Mouse (Mus musculus) stomach, adult 2 months (tissue): ENCODE data around the gene Vmn1r123. TPM values are rescaled to one million over a fixed set of nuclear protein-coding genes. Genes with fewer than 3 reads are reported as not detected.

Experiments
- polyA plus RNA-seq: library from polyadenylated mRNA; depleted of rRNA; stranded (reverse); fragments of >200 nt; gene quantifications from 2 replicates; pipeline ENCODE4 v1.2.3, GENCODE M21; 2012; rRNA removed

The Vmn1r123 gene
- not detected in 2 replicates for polyA plus RNA-seq

DNA sequence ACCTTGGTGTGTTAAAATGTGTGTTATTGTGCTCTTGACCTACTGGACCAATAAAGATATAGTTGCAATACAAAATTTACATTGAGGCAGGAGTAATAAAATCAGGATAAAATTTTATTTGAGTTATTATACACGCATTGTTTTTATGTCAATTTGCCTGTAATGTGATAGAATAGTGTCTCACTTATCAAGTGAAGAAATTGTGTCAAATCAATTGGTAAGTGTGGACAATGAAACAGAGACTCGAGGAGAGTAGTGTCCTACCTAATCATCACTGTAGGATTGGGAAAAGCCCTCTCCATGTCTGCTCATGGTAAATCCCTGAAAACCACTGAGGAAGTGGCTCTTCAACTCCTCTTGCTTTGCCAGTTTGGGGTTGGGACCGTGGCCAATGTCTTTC, at the start of gene Vmn1r123:
TSS of gene Vmn1r123 (plus strand) at position 301 of the 400 bp plus-strand sequence.

DNA sequence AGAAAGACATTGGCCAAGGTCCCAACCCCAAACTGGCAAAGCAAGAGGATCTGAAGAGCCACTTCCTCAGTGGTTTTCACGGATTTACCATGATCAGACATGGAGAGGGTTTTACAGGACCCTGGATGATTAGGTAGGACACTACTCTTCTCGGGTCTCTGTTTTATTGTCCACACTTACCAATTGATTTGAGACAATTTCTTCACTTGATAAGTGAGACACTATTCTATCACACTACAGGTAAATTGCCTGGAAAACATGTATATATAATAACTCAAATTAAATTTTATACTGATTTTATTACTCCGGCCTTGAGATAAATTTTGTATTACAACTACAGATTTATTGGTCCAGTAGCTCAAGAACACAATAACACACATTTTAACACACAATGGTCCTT, 28.0 kb upstream of the Vmn1r123 start, which contains the start of gene Vmn1r122:
TSS of gene Vmn1r122 (minus strand) at position 101 of the 400 bp plus-strand sequence.

DNA sequence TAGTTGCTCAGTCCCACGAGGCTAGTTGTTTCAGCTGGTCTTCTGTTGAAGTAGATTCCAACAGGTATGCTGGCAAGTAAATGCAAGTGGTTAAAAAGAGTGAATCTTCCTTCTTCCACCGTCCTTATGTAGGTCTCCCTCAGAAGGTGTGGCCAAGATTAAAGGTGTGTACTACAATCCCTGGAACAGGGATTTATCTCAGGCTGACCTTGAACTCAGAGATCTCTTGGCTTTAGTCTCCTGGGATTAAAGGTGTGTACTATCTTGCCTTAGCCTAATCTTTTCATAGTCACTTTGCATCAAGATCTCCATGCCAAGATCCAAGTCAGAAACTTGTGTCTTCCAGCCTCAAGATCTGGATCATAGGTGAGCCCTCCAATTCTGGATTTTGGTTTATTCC, 28.3 kb downstream of the Vmn1r123 start, which contains the start of gene Gm5157:
TSS of gene Gm5157 (minus strand) at position 101 of the 400 bp plus-strand sequence.

Other genes with a start within 250 kb of the Vmn1r123 start
- not detected in 2 replicates for gene Vmn1r118, start 249.8 kb upstream of the Vmn1r123 start, polyA plus RNA-seq
- not detected in 2 replicates for gene Vmn1r119, start 149.7 kb upstream of the Vmn1r123 start, polyA plus RNA-seq
- not detected in 2 replicates for gene Vmn1r120, start 108.4 kb upstream of the Vmn1r123 start, polyA plus RNA-seq
- gene Vmn1r121, start 63.7 kb upstream of the Vmn1r123 start, polyA plus RNA-seq: not detected in 2 replicates
- not detected in 2 replicates for gene Vmn1r122, start 28.1 kb upstream of the Vmn1r123 start, polyA plus RNA-seq
- gene Gm5157, start 28.2 kb downstream of the Vmn1r123 start, polyA plus RNA-seq: not detected in 2 replicates
- gene Vmn1r124, start 98.4 kb downstream of the Vmn1r123 start, polyA plus RNA-seq: not detected in 2 replicates
- gene Vmn1r125, start 110.0 kb downstream of the Vmn1r123 start, polyA plus RNA-seq: not detected in 2 replicates
- not detected in 2 replicates for gene Vmn1r126, start 139.3 kb downstream of the Vmn1r123 start, polyA plus RNA-seq
- not detected in 2 replicates for gene Vmn1r127, start 157.7 kb downstream of the Vmn1r123 start, polyA plus RNA-seq
- not detected in 2 replicates for gene Vmn1r128, start 187.2 kb downstream of the Vmn1r123 start, polyA plus RNA-seq
- not detected in 2 replicates for gene Vmn1r129, start 199.1 kb downstream of the Vmn1r123 start, polyA plus RNA-seq